Mouse (Mus musculus): ENCODE data around the gene Ippk. TPM values are rescaled to one million over a fixed set of nuclear protein-coding genes. Genes with fewer than 3 reads are reported as not detected.

The Ippk gene
- total RNA-seq, 2 experiments from 2014 or later, result 2.5 to 5.9 TPM

- no peak for ATAC-seq (ENCODE audit: poor library complexity, severe bottlenecking)
These were observed 7.1 kb downstream of the Ippk start for GRCm38 (mm10) chr13:49428042-49428675.

- ATAC-seq (ENCODE audit: poor library complexity, severe bottlenecking), result no peak
These were observed 9.5 kb downstream of the Ippk start for GRCm38 (mm10) chr13:49430529-49430928.

DNA sequence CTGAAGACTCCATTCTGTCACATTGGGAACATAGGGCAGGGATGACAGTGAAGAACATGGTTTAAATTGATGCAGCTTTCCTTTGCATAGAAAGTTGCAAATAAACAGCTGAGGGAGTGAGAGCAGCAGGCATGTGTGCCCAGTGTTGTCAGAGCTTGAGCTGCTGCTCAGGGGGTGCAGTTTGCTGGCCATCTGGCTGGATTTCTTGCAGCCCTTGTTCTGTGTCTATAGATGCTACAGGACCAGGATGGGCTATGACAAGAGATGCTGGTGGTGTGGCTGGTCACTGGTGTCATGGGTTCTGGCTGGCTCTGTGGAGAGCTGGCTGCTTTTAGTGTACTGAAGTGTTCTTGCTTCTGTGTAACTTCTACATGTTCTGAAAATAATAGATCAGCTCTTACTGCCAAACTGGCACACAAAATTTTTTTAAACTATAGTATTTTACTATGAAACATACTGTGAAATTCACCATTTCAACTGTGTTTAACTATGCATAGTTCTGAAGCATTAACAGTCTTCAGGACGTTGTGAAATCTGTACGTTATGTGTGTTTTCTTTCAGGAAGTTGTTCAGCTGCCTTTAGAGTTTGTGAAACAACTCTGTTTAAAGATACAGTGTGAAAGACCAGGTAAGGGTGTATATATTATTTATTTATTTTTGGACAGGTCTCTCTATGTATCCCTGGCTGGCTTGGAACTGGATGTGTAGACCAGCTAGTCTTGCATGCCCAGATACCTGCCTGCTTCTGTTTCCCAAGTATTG lies 12.4 kb downstream of the Ippk start:
- peak; percentile 52; the same call in 1 of the 2 replicates for ATAC-seq (ENCODE audit: poor library complexity, severe bottlenecking)

- ATAC-seq (ENCODE audit: poor library complexity, severe bottlenecking), result no peak
These were observed 14.7 kb downstream of the Ippk start for GRCm38 (mm10) chr13:49435745-49436144.

GRCm38 (mm10) chr13:49436170-49436569 lies 15.1 kb downstream of the Ippk start:
- ATAC-seq (ENCODE audit: poor library complexity, severe bottlenecking), result no peak

GRCm38 (mm10) chr13:49444451-49444850 lies 23.4 kb downstream of the Ippk start:
- no peak for ATAC-seq (ENCODE audit: poor library complexity, severe bottlenecking)

DNA sequence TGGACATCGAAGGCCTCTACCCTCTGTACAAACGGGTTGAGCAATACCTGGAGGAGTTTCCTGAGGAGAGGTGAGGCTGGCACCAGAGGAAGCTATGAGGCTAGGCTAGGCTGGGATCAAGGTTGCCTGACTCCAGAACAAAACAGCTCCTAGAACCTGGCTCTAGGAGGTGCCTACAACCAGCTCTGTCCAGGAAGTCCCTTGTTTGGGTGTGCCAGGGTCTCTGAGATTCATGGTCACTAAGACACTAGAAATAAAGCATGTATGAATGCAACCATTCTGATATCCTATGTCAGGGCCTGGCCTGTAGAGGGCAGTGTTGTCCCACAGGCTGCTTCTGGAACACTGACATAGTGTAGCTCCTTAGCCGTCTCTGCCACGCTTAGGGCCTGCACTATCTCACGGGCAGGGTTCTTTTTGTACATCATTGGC lies 28.3 kb downstream of the Ippk start:
- peak; percentile 80 for ATAC-seq (ENCODE audit: poor library complexity, severe bottlenecking)

DNA sequence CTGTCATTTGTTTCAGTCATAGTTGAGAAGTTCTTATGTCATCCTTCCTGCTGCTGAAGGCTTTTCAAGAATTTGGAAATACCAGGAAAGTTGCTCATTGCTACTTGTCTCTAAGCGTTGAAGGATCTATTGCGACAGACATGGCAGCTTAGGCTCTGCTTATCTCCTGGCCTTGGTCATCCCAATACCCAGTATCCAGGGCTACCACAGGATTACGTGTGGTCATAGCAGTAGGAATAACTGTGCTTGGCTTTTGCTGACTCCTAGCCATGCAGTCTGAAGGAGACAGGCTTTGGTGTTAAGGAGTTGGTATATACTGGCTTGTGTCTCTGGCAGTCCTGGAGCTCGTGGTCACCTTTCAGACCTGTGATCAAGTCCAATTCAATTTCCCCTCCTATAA lies 39.2 kb downstream of the Ippk start:
- ATAC-seq (ENCODE audit: poor library complexity, severe bottlenecking), result no peak

- no peak for ATAC-seq (ENCODE audit: poor library complexity, severe bottlenecking)
These were observed 39.8 kb downstream of the Ippk start for GRCm38 (mm10) chr13:49460692-49461414.

DNA sequence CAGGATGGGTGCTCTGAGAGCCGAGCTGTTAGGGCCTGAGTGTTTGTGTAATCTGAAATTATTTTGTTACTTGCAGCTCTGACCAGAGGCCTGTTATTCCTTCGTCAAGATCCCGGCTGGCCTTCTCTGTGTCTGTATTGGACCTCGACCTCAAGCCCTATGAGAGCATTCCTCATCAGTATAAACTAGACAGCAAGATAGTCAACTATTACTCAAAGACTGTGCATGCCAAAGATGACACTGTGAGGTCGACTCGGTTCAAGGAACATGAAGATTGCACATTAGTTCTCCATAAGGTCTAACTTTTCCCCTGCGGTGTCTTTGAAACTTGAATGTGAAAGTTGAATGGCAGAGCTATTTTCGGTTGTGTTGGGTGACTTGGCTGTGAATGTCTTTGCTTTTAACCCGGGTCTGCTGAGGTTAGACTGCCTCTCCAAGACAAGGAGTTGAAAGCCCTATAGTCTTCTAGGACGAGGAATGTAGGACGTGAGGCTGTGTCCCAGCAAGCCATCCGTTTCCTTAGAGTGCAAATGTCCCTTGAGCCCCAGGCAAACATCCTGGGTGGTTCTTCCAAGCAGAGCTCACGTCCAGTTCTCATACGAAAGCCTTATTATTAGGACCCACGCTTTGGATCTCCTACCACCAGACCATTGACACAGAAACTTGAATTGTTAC lies 40.5 kb downstream of the Ippk start:
- ATAC-seq (ENCODE audit: poor library complexity, severe bottlenecking), result no peak

DNA sequence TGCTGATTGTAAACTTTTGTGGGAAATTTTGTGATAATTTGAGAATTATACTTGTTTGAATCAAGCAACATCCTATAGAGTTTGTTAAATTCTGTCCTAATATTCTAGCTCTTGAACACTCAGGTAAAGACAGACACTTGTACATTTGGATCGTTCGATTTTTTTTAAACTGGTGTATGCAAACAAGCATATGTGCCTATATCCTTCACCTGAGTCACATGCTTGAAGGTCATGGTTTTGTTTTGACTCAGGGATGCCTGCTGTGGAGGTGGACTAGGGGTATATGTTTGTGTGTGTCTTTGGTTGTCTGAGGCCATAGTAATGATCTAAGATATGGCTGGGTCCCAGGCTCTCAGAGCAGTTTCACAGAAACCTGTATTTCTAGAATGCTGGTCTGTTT lies 41.9 kb downstream of the Ippk start:
- ATAC-seq (ENCODE audit: poor library complexity, severe bottlenecking), result no peak

GRCm38 (mm10) chr13:49465875-49466274 lies 44.8 kb downstream of the Ippk start:
- ATAC-seq (ENCODE audit: poor library complexity, severe bottlenecking), result no peak

DNA sequence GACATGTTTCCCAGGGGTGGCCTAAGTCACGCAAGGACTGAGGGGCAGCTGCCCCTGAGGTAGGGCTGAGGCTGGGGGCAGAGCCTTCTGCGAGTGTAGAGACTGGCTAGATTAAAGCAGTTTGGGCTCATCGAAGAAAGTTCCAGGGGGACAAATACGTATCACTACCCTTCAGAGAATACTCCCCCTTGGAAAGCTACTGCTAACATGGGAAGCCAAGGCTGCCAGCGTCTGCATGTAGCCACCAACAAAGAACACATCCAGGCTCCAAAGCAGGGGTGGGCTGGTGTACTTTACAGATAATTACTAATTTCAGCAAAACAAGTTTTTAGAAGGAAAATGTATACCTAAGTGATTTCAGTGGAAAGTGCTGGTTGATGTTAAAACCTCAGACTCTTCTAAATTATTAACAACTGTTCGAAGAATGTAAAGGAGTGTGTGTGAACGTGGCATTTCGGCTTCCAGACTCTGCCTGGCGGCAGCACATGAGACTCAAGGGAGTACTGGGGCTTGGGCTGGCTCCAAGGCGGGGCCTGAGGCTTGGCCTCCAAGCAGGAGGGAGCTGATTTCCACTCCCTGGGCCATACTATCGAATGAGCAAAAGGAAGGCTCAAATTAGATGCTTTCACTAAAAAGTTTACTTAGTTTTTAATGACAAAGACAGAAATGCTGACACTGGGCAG lies 45.5 kb downstream of the Ippk start:
- no peak for ATAC-seq (ENCODE audit: poor library complexity, severe bottlenecking)

DNA sequence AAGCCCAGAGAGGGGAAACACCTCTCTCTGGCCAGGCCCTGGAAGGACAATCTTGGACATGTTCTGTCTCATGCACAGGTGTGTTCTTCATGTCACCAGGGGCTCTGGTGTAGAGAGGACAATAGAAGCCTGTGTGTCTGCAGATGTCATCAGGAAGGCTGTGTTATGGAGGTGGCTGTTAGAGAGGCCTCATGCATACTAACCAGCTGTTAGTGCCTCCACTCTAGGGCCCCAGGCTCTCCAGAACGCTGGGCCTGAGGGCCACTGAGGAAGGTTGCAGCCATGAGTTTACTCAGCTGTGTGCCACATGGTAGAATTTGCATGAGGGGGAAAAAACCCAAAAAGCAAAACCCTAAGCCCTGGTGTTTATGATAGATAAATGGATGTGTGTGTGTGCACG lies 46.5 kb downstream of the Ippk start:
- no peak for ATAC-seq (ENCODE audit: poor library complexity, severe bottlenecking)

GRCm38 (mm10) chr13:49469002-49469401 lies 48.0 kb downstream of the Ippk start:
- no peak for ATAC-seq (ENCODE audit: poor library complexity, severe bottlenecking)

GRCm38 (mm10) chr13:49470319-49470718 lies 49.3 kb downstream of the Ippk start:
- no peak for ATAC-seq (ENCODE audit: poor library complexity, severe bottlenecking)

GRCm38 (mm10) chr13:49470806-49471205 lies 49.8 kb downstream of the Ippk start:
- no peak for ATAC-seq (ENCODE audit: poor library complexity, severe bottlenecking)

DNA sequence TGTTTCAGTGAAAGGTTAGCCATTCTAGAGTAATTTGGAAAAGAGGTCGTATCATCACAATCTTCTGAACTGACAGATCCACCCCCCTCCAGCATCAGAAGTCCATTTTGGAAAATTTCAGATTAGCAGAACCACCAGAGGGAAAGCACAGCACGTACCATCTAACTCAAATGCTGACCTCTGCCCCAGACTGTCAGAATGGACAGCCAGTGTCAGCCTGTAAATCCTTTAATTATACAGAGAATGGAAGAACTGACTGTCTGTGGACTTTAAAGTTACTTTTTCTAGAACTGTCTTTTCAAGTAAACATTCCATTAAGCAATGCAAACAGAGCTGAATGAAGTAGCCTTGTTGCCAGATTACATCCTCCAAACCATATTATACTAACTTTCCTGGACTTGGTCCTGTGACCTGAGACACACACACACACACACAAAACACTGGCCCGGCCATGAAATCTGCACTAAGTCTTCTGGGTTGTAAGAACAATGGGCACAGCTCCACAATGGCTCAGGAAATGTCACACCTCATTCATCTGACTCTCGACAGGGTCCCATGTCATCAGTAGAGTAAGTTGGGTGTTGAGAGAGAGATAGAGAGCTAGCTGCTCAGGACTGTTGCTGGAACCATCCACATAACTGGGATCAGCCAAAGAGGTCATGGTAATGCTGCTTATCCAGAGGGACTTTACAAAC lies 51.1 kb downstream of the Ippk start:
- no peak for ATAC-seq (ENCODE audit: poor library complexity, severe bottlenecking)

- ATAC-seq (ENCODE audit: poor library complexity, severe bottlenecking), result no peak
These were observed 51.6 kb downstream of the Ippk start for GRCm38 (mm10) chr13:49472676-49473005.

GRCm38 (mm10) chr13:49477887-49478286 lies 56.8 kb downstream of the Ippk start:
- ATAC-seq (ENCODE audit: poor library complexity, severe bottlenecking), result no peak

Measured in megakaryocyte, adult 5-6 weeks (primary cell).